Mouse (Mus musculus) thymus, adult 18-20 months (tissue): ENCODE data around the gene Bcl2a1b.

Experiments
- DNase-seq, 2 experiments: peaks; one replicate each; pipeline ENCODE4 v3.0.0; 2022; ENCODE audit warnings: mixed read lengths in 2 of 2

The Bcl2a1b gene

DNA sequence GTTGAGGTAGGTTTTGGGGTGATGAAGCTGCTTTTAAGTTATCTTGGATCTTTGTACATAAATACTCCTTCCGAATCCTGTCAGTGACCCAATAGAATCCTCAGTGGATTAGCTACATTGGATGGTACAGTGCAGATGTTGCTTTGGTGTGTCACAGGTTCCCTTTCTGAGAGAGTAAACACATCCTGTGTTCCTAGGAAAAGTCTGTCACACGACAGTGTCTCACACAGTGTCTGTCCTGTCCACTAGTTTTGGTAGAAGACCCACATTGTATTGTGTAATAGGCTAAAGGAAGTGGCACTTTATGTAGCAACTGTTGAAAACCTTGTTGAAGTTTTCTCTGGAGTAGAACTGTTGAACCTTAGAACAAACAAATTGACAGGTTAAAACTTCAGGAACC is 54.4 kb downstream of the Bcl2a1b start:
- no peak for DNase-seq

DNA sequence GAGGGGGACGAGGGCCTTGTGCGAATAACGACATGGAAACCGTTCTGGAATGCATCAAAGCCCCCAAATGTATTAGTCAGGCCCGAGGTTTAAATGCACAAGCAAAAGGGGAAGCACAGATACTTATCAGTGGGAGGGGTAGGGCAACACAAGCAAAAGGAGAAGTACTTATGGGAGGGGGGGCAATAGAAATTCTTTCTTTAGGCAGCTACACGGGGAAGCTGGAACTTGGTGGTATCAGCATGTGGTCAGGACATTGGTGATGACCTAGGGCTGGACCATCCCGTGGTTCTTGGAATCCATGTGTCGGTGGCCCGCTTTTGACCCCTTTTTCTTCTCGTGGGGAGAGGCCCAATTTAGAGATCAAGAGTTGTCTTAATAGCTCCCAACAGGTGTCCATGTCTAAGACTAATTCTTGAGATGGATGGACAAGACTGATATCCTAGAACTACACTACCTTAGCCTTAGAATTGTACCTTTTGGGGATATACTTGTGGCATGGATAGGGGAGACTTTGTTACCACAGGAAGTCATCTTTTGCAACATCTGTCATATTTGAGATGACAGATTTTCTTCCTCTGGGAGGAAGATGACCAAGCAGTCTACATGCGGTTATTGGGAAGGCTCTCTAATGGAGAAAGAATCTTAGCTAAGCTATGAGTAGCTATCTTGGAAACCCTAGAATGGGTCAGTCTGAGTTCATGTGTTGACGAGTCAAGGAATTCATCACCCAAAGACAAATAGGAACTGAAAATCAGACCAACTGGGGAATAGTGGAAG is 57.7 kb downstream of the Bcl2a1b start:
- no peak for DNase-seq
